Mouse (Mus musculus): ENCODE measurements around the gene Fkbp11. TPM values are rescaled to one million over a fixed set of nuclear protein-coding genes. Genes with fewer than 3 reads are reported as not detected.

The Fkbp11 gene
- total and polyA plus RNA-seq, 2 experiments from 2014 or later = 4.3 to 22.0 TPM

DNA sequence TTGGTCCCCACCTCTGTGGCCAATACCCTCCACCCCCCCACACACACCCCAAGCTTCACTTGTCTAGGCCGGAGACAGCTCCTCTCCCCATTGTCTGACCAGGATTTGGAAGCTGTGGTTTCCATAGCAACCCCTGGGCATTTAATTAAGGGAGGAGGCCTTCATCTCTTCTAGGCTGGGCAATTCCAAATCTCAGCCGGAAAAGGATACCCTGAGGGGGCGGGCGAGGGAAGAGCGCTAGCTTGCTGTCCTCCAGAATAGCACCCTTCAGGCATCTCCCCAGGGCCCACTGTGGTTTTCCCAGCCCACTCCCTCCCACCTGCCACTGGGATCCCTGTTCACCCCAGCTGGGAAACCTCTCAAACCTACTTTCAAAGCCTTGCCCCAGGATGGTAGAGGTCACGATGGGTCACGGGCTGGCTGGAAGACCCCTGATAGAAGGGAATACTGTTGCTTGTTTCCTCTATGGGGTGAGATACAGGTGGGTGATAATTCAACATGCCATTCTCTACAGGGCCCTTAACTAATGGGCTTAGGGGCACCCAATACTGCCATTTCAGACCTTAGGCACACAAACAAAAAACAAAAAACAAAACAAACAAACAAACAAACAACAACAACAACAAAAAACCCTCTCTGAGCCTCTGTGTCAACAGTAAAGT, 36.4 kb downstream of the Fkbp11 start:
- Histone ChIP-seq H3K9ac (replicated peaks; ENCODE audit: low read depth, low read length) (no peak overlapping the region), H3K4me1 (ENCODE audit: control insufficient read depth, insufficient read depth) (peaks cover 19% of the 10 kb centered on the region; the same call in 1 of the 2 replicates), H3K27ac (ENCODE audit: low read depth) (peak overlapping the region; percentile 72), H3K9me3 (replicated peaks; ENCODE audit: control insufficient read depth, low read length) (no peaks in the 10 kb centered on the region), H3K4me3 (ENCODE audit: low read depth, low read length) (no peak overlapping the region), H3K27me3 (ENCODE audit: control insufficient read depth, insufficient read depth, low read length) (no peaks in the 10 kb centered on the region), H3K36me3 (replicated peaks; ENCODE audit: control insufficient read depth, insufficient read depth, low read length) (no peaks in the 10 kb centered on the region), H3K4me2 (ENCODE audit: low read depth, low read length) (no peak overlapping the region; the same call in 1 of the 2 replicates)
- TF ChIP-seq EP300 (IDR thresholded peaks at IDR 0.05; ENCODE audit: low read depth) (no peak), CTCF (IDR thresholded peaks at IDR 0.05; ENCODE audit: low read depth) (no peak)
- ATAC-seq (ENCODE audit: insufficient read depth, low read depth) = no peak; the same call in 1 of the 2 replicates
- no peak for DNase-seq (ENCODE audit: low spot score)
- 61% methylated on average over 7 of the region's 7 CpGs for WGBS

- Histone ChIP-seq H3K9ac (replicated peaks; ENCODE audit: low read depth, low read length) (no peak overlapping the region), H3K27ac (ENCODE audit: low read depth) (no peak overlapping the region), H3K4me2 (ENCODE audit: low read depth, low read length) (no peak overlapping the region), H3K36me3 (replicated peaks; ENCODE audit: control insufficient read depth, insufficient read depth, low read length) (no peaks in the 10 kb centered on the region), H3K4me1 (ENCODE audit: control insufficient read depth, insufficient read depth) (peaks cover 19% of the 10 kb centered on the region; the same call in 1 of the 2 replicates), H3K4me3 (ENCODE audit: low read depth, low read length) (no peak overlapping the region), H3K27me3 (ENCODE audit: control insufficient read depth, insufficient read depth, low read length) (no peaks in the 10 kb centered on the region), H3K9me3 (replicated peaks; ENCODE audit: control insufficient read depth, low read length) (no peaks in the 10 kb centered on the region)
- no peak for ATAC-seq (ENCODE audit: insufficient read depth, low read depth)
- DNase-seq (ENCODE audit: low spot score) = no peak
- no peak for TF ChIP-seq EP300 (IDR thresholded peaks at IDR 0.05; ENCODE audit: low read depth)
- TF ChIP-seq CTCF (IDR thresholded peaks at IDR 0.05; ENCODE audit: low read depth) = no peak
- 66% methylated on average over 2 of the region's 2 CpGs for WGBS
Observed at GRCm38 (mm10) chr15:98689682-98690081, 38.3 kb downstream of the Fkbp11 start.

GRCm38 (mm10) chr15:98685926-98686325, 42.1 kb downstream of the Fkbp11 start:
- Histone ChIP-seq H3K27me3 (ENCODE audit: control insufficient read depth, insufficient read depth, low read length) (no peaks in the 10 kb centered on the region), H3K4me1 (ENCODE audit: control insufficient read depth, insufficient read depth) (peaks cover 4% of the 10 kb centered on the region; the same call in 1 of the 2 replicates), H3K9me3 (replicated peaks; ENCODE audit: control insufficient read depth, low read length) (no peaks in the 10 kb centered on the region), H3K9ac (replicated peaks; ENCODE audit: low read depth, low read length) (no peak overlapping the region), H3K4me3 (ENCODE audit: low read depth, low read length) (no peak overlapping the region), H3K27ac (ENCODE audit: low read depth) (no peak overlapping the region), H3K36me3 (replicated peaks; ENCODE audit: control insufficient read depth, insufficient read depth, low read length) (no peaks in the 10 kb centered on the region), H3K4me2 (ENCODE audit: low read depth, low read length) (no peak overlapping the region)
- DNase-seq (ENCODE audit: low spot score) (no peak), ATAC-seq (ENCODE audit: insufficient read depth, low read depth) (no peak)
- 72% methylated on average over 3 of the region's 3 CpGs for WGBS
- TF ChIP-seq EP300 (IDR thresholded peaks at IDR 0.05; ENCODE audit: low read depth) = no peak
- TF ChIP-seq CTCF (IDR thresholded peaks at IDR 0.05; ENCODE audit: low read depth) = no peak

GRCm38 (mm10) chr15:98683746-98684145, 44.3 kb downstream of the Fkbp11 start:
- no peaks in the 10 kb centered on the region for H3K36me3 ChIP-seq (replicated peaks; ENCODE audit: control insufficient read depth, insufficient read depth, low read length)
- no peak overlapping the region for H3K27ac ChIP-seq (ENCODE audit: low read depth)
- no peak overlapping the region for H3K4me3 ChIP-seq (ENCODE audit: low read depth, low read length)
- ATAC-seq (ENCODE audit: insufficient read depth, low read depth) (no peak), DNase-seq (ENCODE audit: low spot score) (no peak)
- 75% methylated on average over 1 of the region's 1 CpGs for whole genome bisulfite sequencing
- no peak overlapping the region for H3K4me2 ChIP-seq (ENCODE audit: low read depth, low read length)
- no peak for TF ChIP-seq EP300 (IDR thresholded peaks at IDR 0.05; ENCODE audit: low read depth)
- no peak for TF ChIP-seq CTCF (IDR thresholded peaks at IDR 0.05; ENCODE audit: low read depth)
- H3K9me3 ChIP-seq (replicated peaks; ENCODE audit: control insufficient read depth, low read length) = no peaks in the 10 kb centered on the region
- H3K27me3 ChIP-seq (ENCODE audit: control insufficient read depth, insufficient read depth, low read length) = no peaks in the 10 kb centered on the region
- no peak overlapping the region for H3K9ac ChIP-seq (replicated peaks; ENCODE audit: low read depth, low read length)
- H3K4me1 ChIP-seq (ENCODE audit: control insufficient read depth, insufficient read depth) = no peaks in the 10 kb centered on the region

- Histone ChIP-seq H3K4me3 (ENCODE audit: low read depth, low read length) (no peak overlapping the region), H3K36me3 (replicated peaks; ENCODE audit: control insufficient read depth, insufficient read depth, low read length) (no peaks in the 10 kb centered on the region), H3K4me1 (ENCODE audit: control insufficient read depth, insufficient read depth) (no peaks in the 10 kb centered on the region), H3K27me3 (ENCODE audit: control insufficient read depth, insufficient read depth, low read length) (no peaks in the 10 kb centered on the region), H3K9ac (replicated peaks; ENCODE audit: low read depth, low read length) (no peak overlapping the region), H3K9me3 (replicated peaks; ENCODE audit: control insufficient read depth, low read length) (no peaks in the 10 kb centered on the region), H3K27ac (ENCODE audit: low read depth) (no peak overlapping the region), H3K4me2 (ENCODE audit: low read depth, low read length) (no peak overlapping the region)
- DNase-seq (ENCODE audit: low spot score) (no peak), ATAC-seq (ENCODE audit: insufficient read depth, low read depth) (no peak; the same call in 1 of the 2 replicates)
- TF ChIP-seq EP300 (IDR thresholded peaks at IDR 0.05; ENCODE audit: low read depth) (no peak), CTCF (IDR thresholded peaks at IDR 0.05; ENCODE audit: low read depth) (no peak)
- WGBS = 46% methylated on average over 10 of the region's 10 CpGs
Observed at GRCm38 (mm10) chr15:98683177-98683576, 44.8 kb downstream of the Fkbp11 start.

DNA sequence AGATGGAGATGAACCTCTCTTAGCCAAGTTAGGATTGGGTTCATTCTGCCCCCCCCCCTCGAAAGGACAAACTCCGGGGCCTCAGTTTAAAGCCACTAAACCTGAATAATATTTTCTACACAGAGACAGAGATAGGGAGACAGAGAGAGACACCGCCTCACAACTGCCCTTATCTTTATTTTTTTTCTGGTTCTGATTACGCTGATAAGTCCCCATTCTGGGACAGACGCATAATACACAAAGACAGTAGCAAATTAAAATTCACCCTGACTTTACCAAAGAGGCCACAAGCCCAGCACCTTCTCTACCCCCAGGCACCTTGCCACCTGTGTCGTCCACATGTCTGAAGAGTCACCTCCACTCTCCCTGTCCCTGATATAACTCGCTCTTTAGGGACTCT, 46.4 kb downstream of the Fkbp11 start:
- peaks cover 5% of the 10 kb centered on the region for H3K4me1 ChIP-seq (ENCODE audit: control insufficient read depth, insufficient read depth)
- H3K4me3 ChIP-seq (ENCODE audit: low read depth, low read length) = no peak overlapping the region
- peaks cover 2% of the 10 kb centered on the region; the same call in 1 of the 2 replicates for H3K27me3 ChIP-seq (ENCODE audit: control insufficient read depth, insufficient read depth, low read length)
- 72% methylated on average over 7 of the region's 7 CpGs for WGBS
- no peak overlapping the region for H3K4me2 ChIP-seq (ENCODE audit: low read depth, low read length)
- no peaks in the 10 kb centered on the region for H3K9me3 ChIP-seq (replicated peaks; ENCODE audit: control insufficient read depth, low read length)
- DNase-seq (ENCODE audit: low spot score) (no peak), ATAC-seq (ENCODE audit: insufficient read depth, low read depth) (no peak)
- TF ChIP-seq EP300 (IDR thresholded peaks at IDR 0.05; ENCODE audit: low read depth) (no peak), CTCF (IDR thresholded peaks at IDR 0.05; ENCODE audit: low read depth) (no peak)
- no peaks in the 10 kb centered on the region for H3K36me3 ChIP-seq (replicated peaks; ENCODE audit: control insufficient read depth, insufficient read depth, low read length)
- no peak overlapping the region for H3K9ac ChIP-seq (replicated peaks; ENCODE audit: low read depth, low read length)
- H3K27ac ChIP-seq (ENCODE audit: low read depth) = no peak overlapping the region
